Mouse (Mus musculus) CD8-positive naive resting alpha-beta T cell, adult 2 months (primary cell): ENCODE results near the gene Gm28372.

Experiments
- DNase-seq, 2 experiments: peaks; one replicate each; pipeline ENCODE4 v3.0.0; 2022; ENCODE audit warnings: low read depth in 2 of 2, low spot score in 2 of 2

Gene Gm28372

GRCm38 (mm10) chr2:130411558-130412495 is 6.8 kb downstream of the Gm28372 start:
- DNase-seq, result peak; percentile 51 to 63

DNA sequence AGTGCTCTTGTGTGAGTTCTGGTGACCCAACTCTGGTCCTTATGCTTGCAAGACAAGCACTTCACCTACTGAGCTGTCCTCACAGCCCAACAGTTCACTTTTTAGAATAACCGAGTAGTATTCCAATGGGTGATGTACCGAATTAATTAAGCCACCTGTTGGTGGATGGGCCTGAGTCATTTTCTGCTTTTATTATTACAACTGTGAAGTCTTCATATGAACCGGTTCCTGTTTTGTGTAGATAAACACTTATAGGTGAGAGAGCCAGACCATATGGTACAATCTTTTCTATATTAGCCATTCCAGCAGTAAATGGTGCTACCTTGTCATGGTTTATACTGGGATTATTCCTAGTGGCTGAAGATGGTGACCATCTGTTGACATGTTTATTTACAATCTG is 7.7 kb downstream of the Gm28372 start:
- no peak for DNase-seq

DNA sequence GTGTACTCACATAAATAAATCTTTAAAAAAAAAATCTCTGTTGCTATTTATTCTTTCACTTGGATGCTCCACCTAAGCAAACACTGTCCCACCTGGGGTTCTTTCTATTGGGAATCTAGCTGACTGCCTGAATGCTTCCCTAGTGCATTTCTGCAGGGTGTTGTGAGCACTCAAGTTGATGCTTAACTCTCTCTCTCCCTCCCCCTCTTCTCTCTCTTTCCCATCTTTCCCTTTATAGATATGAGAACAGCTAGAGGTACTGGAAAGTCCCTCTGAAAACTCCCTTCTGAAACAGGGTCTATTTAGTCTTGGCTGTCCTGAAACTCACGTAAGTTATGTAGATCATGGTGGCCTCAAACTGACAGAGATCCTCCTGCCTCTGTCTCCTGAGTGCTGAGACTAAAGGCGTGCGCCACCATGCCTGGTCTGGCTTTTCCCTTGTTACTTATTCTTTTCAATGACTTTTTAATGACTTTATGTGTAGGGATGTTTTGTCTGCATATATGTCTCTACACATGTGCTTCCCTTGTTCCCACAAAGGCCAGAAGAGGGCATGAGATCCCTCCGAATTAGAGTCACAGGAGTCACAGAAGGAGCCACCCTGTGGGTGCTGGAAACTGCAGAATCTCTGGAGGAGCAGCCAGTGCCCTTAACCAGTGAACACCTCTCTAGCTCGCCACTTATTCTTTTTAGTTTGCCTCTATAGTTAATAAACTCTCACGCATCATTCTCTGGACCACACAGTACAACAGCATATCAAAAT is 9.2 kb downstream of the Gm28372 start:
- no peak for DNase-seq

GRCm38 (mm10) chr2:130421781-130422620 is 17.0 kb downstream of the Gm28372 start:
- no peak for DNase-seq

DNA sequence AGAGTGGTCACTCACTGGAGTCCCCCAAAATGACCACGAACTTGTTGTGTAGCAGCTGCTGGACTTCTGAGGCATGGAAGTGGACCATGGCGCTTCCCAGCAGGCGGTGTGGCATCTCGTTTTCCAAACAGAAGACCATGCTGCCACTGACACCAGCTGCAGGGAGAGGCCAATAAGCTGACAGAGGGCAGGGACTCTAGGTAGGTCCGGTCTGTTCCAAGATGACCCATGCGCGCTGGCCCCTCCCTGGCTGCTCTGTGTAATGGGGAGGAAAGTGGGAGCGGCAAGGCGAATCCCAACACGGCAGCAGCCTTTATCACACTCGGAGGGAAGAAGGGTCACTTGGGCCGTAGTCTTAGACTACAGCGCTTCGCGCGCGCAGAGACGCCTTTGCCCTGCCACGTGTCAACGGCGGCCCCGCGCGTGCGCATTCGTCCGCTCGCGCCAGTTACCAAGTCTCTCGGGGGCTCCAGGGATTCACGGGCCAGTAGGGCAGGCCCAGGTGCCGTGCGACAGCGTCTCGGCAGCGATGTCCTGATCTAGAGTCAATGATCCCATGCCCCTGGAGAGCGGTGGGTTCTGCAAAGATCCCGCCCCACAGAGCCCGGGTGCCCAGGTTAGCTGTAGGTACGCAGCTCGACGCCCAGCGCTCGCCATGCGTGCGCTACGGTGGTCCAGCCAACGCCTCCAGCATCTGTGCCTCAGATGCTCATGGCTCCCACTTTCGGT is 18.5 kb downstream of the Gm28372 start:
- peak; percentile 68 to 72 for DNase-seq

- DNase-seq, result peak; percentile 85 to 90
Measured at GRCm38 (mm10) chr2:130424126-130424853, 19.3 kb downstream of the Gm28372 start, which contains the start of the genes Vps16 and Pced1a. Vps16 (plus strand) TSS chr2:130424339. Pced1a (minus strand) TSS chr2:130424701.

GRCm38 (mm10) chr2:130425112-130425511 is 20.1 kb downstream of the Gm28372 start:
- DNase-seq, result no peak

GRCm38 (mm10) chr2:130429851-130430250 is 24.8 kb downstream of the Gm28372 start:
- DNase-seq, result no peak

DNA sequence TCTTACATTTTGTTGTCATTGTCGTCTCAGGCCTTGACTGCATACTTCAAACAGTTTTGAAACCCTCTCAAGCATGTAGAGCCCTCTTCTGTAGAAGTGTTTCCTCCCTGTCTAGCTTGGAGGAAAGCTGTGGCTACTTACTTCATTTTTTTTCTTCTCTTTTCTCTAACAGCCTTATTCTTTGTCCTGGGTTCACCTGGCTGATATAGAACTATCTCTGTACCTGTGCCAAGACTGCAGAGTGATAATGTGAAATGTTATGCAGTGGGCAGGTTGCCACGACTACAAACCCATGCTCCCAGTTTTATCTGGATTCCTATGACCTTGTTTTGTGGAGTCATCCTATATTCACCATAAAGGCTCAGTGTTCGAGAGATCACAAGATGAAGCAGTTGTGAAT is 25.4 kb downstream of the Gm28372 start:
- DNase-seq, result no peak

GRCm38 (mm10) chr2:130432157-130432556 is 27.1 kb downstream of the Gm28372 start:
- no peak for DNase-seq

DNA sequence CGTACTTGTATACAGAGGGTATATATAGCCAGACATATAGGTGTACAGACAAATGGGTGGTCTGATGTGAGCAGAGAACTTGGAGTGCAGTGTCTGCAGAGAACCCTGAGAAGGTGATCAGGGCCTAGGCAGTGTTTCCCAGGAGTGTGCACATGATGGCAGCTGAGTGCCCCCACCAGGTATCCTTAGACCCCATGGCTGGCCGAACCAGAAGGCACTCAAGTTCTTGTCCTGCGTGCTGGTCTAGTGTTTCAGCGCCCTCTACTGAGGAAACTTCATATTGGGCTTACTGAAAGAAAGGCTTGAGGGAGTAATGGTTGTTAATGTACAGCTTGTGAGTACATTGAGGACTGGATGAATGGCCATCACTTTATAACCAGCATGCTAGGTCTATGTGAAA is 28.1 kb downstream of the Gm28372 start:
- peak; percentile 31 to 60 for DNase-seq

GRCm38 (mm10) chr2:130436769-130437168 is 31.7 kb downstream of the Gm28372 start:
- no peak for DNase-seq

- DNase-seq, result no peak
Measured at GRCm38 (mm10) chr2:130438861-130439260, 33.8 kb downstream of the Gm28372 start.

GRCm38 (mm10) chr2:130439840-130440480 is 34.9 kb downstream of the Gm28372 start:
- DNase-seq, result no peak

DNA sequence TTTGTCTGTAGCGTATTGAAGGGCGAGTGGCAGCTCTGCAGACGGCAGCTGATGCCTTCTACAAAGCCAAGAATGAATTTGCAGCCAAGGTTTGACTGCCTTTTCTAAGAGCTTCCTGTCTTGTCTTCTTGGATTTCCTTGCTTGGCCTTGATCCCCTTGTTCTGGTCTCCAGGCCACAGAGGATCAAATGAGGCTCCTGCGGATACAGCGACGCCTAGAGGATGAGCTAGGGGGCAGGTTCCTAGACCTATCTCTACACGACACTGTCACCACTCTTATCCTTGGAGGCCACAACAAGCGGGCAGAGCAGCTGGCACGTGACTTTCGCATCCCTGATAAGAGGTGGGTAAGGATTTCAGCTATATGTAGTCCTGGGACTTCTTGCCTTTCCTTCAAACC is 37.1 kb downstream of the Gm28372 start:
- no peak for DNase-seq

DNA sequence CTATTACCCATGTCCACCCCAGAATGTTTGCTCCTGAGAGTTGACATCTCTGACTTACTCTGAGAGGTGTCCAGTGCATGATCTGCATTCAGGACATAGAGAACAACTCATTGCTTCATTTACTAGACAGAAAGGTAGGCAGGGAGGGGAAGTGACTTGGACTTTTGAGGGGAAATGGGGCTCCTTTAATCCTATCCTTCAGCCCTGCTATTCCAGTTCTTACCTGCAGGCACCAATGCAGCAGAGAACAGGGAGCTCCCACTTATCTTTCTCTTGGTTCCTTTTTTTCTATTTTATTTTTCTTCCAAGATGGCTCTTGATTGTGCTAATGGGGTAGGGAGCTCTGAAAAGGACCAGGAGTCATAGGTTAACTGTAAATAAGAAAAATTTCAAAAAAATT is 43.4 kb downstream of the Gm28372 start:
- DNase-seq, result no peak

GRCm38 (mm10) chr2:130449021-130449793 is 44.2 kb downstream of the Gm28372 start:
- DNase-seq, result no peak

DNA sequence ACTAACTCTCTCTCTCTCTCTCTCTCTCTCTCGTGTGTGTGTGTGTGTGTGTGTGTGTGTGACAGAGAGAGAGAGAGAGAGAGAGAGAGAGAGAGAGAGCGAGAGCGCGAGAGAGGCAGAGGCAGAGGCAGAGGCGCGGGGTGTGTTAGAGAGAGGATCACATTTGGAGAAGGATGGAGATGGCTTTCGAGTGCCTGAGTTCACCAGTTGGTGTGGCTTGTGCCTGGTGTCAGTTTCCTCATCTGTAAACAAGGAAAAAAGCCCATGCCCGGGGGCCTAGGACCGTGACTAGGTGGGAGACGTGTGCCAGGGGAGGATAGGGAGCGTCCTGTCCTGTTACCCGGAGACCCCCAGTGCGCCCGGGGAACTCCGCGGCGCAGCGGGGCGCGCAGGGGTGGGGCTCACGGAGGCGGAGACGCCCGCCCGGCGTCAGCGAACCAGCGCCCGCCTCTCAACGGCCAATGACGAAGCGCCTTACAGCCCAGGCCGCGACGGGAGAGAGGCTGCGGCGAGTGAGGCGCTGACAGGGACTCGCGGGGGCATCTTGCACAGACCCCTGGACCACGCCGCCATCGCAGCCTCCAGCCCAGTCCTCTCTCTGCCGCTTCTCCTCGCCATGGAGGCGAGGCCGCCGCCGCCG is 44.9 kb downstream of the Gm28372 start, which contains the start of gene Ptpra:
Gene Ptpra, plus strand, starts transcription at position 485 of the 640 bp plus-strand sequence.
- peak; percentile 80 to 87 for DNase-seq
